Mouse (Mus musculus): ENCODE data around the gene Szrd1. TPM values are rescaled to one million over a fixed set of nuclear protein-coding genes. Genes with fewer than 3 reads are reported as not detected.

The Szrd1 gene
- polyA plus RNA-seq, 1 experiment from 2014 or later = 17.8 TPM

DNA sequence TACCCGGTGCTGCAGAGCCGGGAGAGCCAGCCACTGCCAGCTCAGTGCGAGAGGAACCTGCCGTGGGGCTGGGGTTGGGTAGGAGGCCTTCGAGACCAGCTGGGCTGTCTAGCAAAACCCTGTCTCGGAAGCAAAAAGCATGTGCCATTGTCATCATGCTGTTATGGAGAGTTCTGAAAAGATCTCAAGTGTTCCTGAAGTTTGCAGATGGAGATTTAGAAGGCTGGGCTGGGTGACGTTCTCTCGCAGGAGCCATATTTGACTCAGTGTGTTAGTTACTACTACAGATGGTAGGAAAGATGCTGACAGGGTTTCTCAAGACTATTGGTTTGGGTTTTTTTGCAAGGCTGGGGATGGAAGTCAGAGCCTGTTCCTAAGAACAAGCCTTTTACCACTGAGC lies 32.5 kb upstream of the Szrd1 start:
- WGBS = 87% methylated on average over 8 of the region's 8 CpGs
- H3K9me3 ChIP-seq (ENCODE audit: control insufficient read depth, low read length) = no peaks in the 10 kb centered on the region
- H3K4me3 ChIP-seq (replicated peaks; ENCODE audit: low read length) = no peak overlapping the region
- DNase-seq (ENCODE audit: low spot score) = no peak
- H3K36me3 ChIP-seq (replicated peaks; ENCODE audit: control insufficient read depth, insufficient read depth) = peaks cover 65% of the 10 kb centered on the region
- H3K9ac ChIP-seq = no peak overlapping the region
- H3K4me1 ChIP-seq (replicated peaks; ENCODE audit: control insufficient read depth, insufficient read depth, low read length) = no peaks in the 10 kb centered on the region
- no peaks in the 10 kb centered on the region for H3K27me3 ChIP-seq (ENCODE audit: control insufficient read depth, insufficient read depth, low read length)
- no peak overlapping the region for H3K27ac ChIP-seq
- no peak for ATAC-seq (ENCODE audit: low FRiP score)
- no peak overlapping the region for H3K4me2 ChIP-seq (replicated peaks)

DNA sequence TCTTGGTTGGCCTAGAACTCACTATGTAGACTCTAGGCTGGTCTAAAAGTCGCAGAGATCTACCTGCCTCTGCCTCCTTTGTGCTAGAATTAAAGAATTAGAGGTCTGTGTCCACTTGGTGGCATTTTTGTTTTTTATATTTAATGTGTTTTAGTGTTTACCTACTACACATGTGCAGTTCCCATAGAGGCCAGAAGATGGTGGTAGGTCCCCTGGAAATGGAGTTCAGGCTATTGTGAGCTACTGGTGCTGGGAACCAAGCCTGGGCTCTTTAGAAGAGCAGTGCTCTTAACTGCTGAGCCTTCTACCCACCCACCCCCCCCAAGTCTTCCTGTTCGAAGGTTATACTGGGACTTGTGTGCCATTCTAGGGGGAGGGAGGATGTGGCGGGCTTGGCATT lies 27.6 kb upstream of the Szrd1 start:
- Histone ChIP-seq H3K27ac (no peak overlapping the region), H3K4me3 (replicated peaks; ENCODE audit: low read length) (no peak overlapping the region), H3K9ac (no peak overlapping the region), H3K27me3 (ENCODE audit: control insufficient read depth, insufficient read depth, low read length) (no peaks in the 10 kb centered on the region), H3K4me2 (replicated peaks) (no peak overlapping the region), H3K36me3 (replicated peaks; ENCODE audit: control insufficient read depth, insufficient read depth) (peaks cover 35% of the 10 kb centered on the region), H3K9me3 (ENCODE audit: control insufficient read depth, low read length) (0 out of 2 replicates have a peak, but pooled peaks cover 6% of the 10 kb centered on the region), H3K4me1 (replicated peaks; ENCODE audit: control insufficient read depth, insufficient read depth, low read length) (no peaks in the 10 kb centered on the region)
- ATAC-seq (ENCODE audit: low FRiP score) (no peak), DNase-seq (ENCODE audit: low spot score) (no peak)
- WGBS = 92% methylated on average over 3 of the region's 3 CpGs

DNA sequence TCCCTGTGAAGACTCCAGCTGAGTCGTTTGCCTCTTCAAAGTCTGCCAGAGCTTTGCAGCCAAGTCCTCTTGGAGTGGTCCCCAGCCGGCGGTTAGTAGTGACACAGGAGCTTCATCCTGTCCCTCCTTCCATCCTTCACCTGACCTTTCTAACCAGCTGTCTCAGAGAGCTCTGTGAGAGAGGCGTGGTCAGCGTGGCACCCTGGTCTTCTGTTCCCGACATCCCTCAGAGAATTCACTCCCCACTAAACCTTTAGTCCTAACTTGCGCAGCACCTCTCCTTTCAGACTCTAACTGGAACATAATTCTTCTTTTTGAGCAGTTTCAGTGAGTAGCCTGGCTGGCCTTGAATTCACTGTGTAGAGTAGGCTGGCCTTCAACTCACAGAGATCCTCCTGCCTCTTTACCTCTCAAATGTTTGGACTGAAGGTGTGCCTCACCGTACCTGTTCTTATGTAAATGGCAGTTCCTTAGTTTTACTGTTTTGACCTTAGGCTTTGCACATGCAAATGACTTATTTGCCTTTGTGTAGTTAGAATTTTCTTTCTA lies 26.2 kb upstream of the Szrd1 start:
- H3K27ac ChIP-seq = no peak overlapping the region
- no peak overlapping the region for H3K4me3 ChIP-seq (replicated peaks; ENCODE audit: low read length)
- DNase-seq (ENCODE audit: low spot score) (no peak), ATAC-seq (ENCODE audit: low FRiP score) (no peak)
- no peaks in the 10 kb centered on the region for H3K4me1 ChIP-seq (replicated peaks; ENCODE audit: control insufficient read depth, insufficient read depth, low read length)
- WGBS = 87% methylated on average over 8 of the region's 8 CpGs
- H3K4me2 ChIP-seq (replicated peaks) = no peak overlapping the region
- peaks cover 21% of the 10 kb centered on the region for H3K36me3 ChIP-seq (replicated peaks; ENCODE audit: control insufficient read depth, insufficient read depth)
- no peaks in the 10 kb centered on the region for H3K27me3 ChIP-seq (ENCODE audit: control insufficient read depth, insufficient read depth, low read length)
- H3K9me3 ChIP-seq (ENCODE audit: control insufficient read depth, low read length) = 0 out of 2 replicates have a peak, but pooled peaks cover 6% of the 10 kb centered on the region
- H3K9ac ChIP-seq = no peak overlapping the region

DNA sequence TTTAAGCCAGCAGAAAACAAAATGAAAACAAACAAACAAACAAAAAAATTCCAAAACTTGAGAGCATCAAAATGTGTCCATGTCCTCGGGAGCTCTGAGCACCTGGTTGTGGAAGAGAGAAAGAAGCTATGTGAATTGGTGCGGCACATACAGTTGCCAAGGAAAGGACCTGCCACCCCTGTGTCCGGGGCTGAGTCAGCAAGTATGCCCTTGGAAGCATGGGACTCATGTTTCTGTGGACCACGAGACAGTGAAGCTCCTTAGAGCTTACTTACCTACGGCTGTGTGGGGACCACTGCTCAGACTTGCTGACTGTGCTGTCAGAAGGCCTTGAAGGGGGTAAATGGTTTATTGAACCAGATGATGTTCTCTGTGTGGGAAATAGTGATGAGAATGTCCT lies 24.2 kb upstream of the Szrd1 start:
- H3K4me2 ChIP-seq (replicated peaks) = no peak overlapping the region
- H3K9ac ChIP-seq = no peak overlapping the region
- DNase-seq (ENCODE audit: low spot score) (no peak), ATAC-seq (ENCODE audit: low FRiP score) (no peak)
- H3K4me3 ChIP-seq (replicated peaks; ENCODE audit: low read length) = no peak overlapping the region
- WGBS = 95% methylated on average over 5 of the region's 5 CpGs
- 0 out of 2 replicates have a peak, but pooled peaks cover 6% of the 10 kb centered on the region for H3K9me3 ChIP-seq (ENCODE audit: control insufficient read depth, low read length)
- no peaks in the 10 kb centered on the region for H3K4me1 ChIP-seq (replicated peaks; ENCODE audit: control insufficient read depth, insufficient read depth, low read length)
- no peak overlapping the region for H3K27ac ChIP-seq
- H3K36me3 ChIP-seq (replicated peaks; ENCODE audit: control insufficient read depth, insufficient read depth) = peaks cover 7% of the 10 kb centered on the region; the same call in 1 of the 2 replicates
- no peaks in the 10 kb centered on the region for H3K27me3 ChIP-seq (ENCODE audit: control insufficient read depth, insufficient read depth, low read length)

DNA sequence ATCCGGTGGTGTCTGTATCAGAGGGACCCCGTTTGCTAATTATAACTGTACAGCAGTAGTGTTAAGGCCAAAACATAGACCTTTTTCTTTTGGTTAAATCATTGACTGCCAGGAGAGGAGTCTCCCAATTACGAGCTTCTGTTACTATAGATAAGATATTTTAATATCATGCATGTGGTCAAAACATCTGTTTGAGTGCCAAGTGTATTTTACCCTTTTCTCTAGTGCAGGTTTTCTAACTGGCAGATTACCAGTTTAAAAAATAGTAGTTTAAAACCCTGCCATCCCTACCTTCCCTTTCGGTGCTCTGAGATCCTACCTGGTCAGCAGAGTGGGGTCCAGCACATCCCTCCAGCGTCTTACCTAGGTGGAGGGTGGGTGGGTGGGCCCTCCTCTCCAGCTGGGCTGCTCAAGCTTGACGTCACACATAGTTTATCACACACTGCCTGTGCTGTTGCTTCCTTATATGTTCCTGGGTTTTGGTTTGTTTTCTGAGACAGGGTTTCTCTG lies 22.2 kb upstream of the Szrd1 start:
- H3K27ac ChIP-seq = no peak overlapping the region
- DNase-seq (ENCODE audit: low spot score) (no peak), ATAC-seq (ENCODE audit: low FRiP score) (no peak)
- H3K9ac ChIP-seq = no peak overlapping the region
- no peaks in the 10 kb centered on the region for H3K27me3 ChIP-seq (ENCODE audit: control insufficient read depth, insufficient read depth, low read length)
- no peaks in the 10 kb centered on the region for H3K36me3 ChIP-seq (replicated peaks; ENCODE audit: control insufficient read depth, insufficient read depth)
- no peak overlapping the region for H3K4me2 ChIP-seq (replicated peaks)
- 0 out of 2 replicates have a peak, but pooled peaks cover 6% of the 10 kb centered on the region for H3K9me3 ChIP-seq (ENCODE audit: control insufficient read depth, low read length)
- WGBS = 90% methylated on average over 6 of the region's 6 CpGs
- H3K4me3 ChIP-seq (replicated peaks; ENCODE audit: low read length) = no peak overlapping the region
- H3K4me1 ChIP-seq (replicated peaks; ENCODE audit: control insufficient read depth, insufficient read depth, low read length) = no peaks in the 10 kb centered on the region

DNA sequence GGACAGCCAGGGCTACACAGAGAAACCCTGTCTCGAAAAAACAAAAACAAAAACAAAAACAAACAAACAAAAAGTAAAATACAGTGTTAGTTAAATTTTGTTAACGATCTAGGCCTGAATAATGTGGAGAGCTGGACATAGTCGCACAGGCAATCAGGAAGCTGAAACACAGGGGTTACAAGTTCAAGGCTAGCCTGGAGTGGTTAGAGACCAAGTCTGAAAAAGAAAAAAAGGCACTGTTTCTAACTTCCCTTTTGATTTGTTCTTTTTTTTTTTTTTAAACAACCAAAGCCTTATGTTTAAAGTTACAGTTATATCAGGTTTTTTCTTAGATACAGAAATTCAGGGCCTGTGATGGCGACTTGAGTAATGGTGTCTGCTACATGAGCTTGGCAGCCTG lies 20.6 kb upstream of the Szrd1 start:
- Histone ChIP-seq H3K4me1 (replicated peaks; ENCODE audit: control insufficient read depth, insufficient read depth, low read length) (no peaks in the 10 kb centered on the region), H3K27ac (no peak overlapping the region), H3K4me2 (replicated peaks) (no peak overlapping the region), H3K27me3 (ENCODE audit: control insufficient read depth, insufficient read depth, low read length) (no peaks in the 10 kb centered on the region), H3K9me3 (ENCODE audit: control insufficient read depth, low read length) (0 out of 2 replicates have a peak, but pooled peaks cover 6% of the 10 kb centered on the region), H3K36me3 (replicated peaks; ENCODE audit: control insufficient read depth, insufficient read depth) (no peaks in the 10 kb centered on the region), H3K9ac (no peak overlapping the region), H3K4me3 (replicated peaks; ENCODE audit: low read length) (no peak overlapping the region)
- ATAC-seq (ENCODE audit: low FRiP score) = no peak
- DNase-seq (ENCODE audit: low spot score) = no peak
- WGBS = 97% methylated on average over 4 of the region's 4 CpGs

DNA sequence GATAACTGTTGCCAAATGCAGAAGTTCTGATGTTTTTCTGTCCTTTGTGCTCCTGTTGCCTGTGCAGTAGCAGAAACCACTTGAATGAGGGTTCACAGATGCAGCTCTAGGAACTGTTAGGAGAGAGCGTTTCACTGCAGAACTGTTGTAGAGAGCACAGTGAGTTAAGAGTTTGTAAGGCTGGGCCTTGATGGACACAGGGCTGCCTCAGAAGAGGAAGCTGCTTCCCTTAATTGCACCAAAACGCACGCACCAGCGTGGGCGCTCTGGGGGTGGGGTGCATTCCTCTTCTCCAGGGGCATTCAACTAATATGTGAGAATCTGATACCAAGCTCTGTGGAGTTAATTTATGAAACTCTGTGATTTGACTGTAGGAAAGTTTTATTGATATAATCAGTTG lies 20.1 kb upstream of the Szrd1 start:
- Histone ChIP-seq H3K4me2 (replicated peaks) (no peak overlapping the region), H3K36me3 (replicated peaks; ENCODE audit: control insufficient read depth, insufficient read depth) (no peaks in the 10 kb centered on the region), H3K27ac (no peak overlapping the region), H3K27me3 (ENCODE audit: control insufficient read depth, insufficient read depth, low read length) (no peaks in the 10 kb centered on the region), H3K9me3 (ENCODE audit: control insufficient read depth, low read length) (0 out of 2 replicates have a peak, but pooled peaks cover 3% of the 10 kb centered on the region), H3K9ac (no peak overlapping the region), H3K4me3 (replicated peaks; ENCODE audit: low read length) (no peak overlapping the region), H3K4me1 (replicated peaks; ENCODE audit: control insufficient read depth, insufficient read depth, low read length) (no peaks in the 10 kb centered on the region)
- no peak for DNase-seq (ENCODE audit: low spot score)
- 80% methylated on average over 5 of the region's 5 CpGs for WGBS
- ATAC-seq (ENCODE audit: low FRiP score) = no peak

DNA sequence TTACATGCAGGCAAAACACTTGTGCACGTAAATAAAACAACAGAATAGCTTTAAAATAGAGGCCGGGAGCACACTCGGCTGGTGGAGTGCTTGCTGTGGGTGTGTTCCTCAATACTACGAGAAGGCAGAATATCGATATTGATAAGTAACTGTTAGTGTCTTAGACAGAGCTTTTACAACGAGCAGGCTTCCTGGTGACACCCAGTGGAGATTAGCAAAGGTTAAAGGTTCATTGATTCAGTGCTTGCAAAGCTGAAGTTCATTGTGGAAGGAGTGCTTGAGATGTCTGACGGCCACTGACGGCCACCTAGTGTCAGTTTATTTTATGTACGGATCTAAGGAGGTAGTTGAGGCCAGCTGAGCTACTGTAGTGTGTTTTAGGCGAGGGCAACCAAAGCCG lies 19.5 kb upstream of the Szrd1 start:
- H3K4me2 ChIP-seq (replicated peaks) = no peak overlapping the region
- no peaks in the 10 kb centered on the region for H3K9me3 ChIP-seq (ENCODE audit: control insufficient read depth, low read length)
- 63% methylated on average over 11 of the region's 11 CpGs for WGBS
- ATAC-seq (ENCODE audit: low FRiP score) (no peak), DNase-seq (ENCODE audit: low spot score) (no peak)
- H3K27me3 ChIP-seq (ENCODE audit: control insufficient read depth, insufficient read depth, low read length) = no peaks in the 10 kb centered on the region
- no peak overlapping the region for H3K4me3 ChIP-seq (replicated peaks; ENCODE audit: low read length)
- H3K9ac ChIP-seq = no peak overlapping the region
- no peaks in the 10 kb centered on the region for H3K4me1 ChIP-seq (replicated peaks; ENCODE audit: control insufficient read depth, insufficient read depth, low read length)
- no peak overlapping the region for H3K27ac ChIP-seq
- no peaks in the 10 kb centered on the region for H3K36me3 ChIP-seq (replicated peaks; ENCODE audit: control insufficient read depth, insufficient read depth)

DNA sequence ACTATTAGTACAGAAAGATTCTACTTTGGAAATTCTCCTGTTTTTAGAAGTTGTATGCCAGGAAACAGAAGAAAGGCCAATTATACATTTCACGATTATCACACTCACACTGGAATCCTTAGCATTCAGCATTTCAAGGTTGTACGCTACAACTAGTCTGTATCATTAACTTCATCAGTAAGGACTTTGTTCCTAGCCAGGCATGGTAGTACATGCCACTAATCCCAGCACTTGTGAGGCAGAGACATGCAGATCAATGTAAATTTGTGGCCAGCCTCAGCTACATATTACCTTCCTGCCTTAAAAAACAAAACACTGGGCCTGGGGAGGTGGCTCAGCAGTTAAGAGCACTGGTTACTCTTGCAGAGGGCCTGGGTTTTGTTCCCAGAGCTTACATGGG lies 19.0 kb upstream of the Szrd1 start:
- ATAC-seq (ENCODE audit: low FRiP score) (no peak), DNase-seq (ENCODE audit: low spot score) (no peak)
- Histone ChIP-seq H3K27ac (no peak overlapping the region), H3K27me3 (ENCODE audit: control insufficient read depth, insufficient read depth, low read length) (no peaks in the 10 kb centered on the region), H3K36me3 (replicated peaks; ENCODE audit: control insufficient read depth, insufficient read depth) (no peaks in the 10 kb centered on the region), H3K9me3 (ENCODE audit: control insufficient read depth, low read length) (no peaks in the 10 kb centered on the region), H3K4me3 (replicated peaks; ENCODE audit: low read length) (no peak overlapping the region), H3K9ac (no peak overlapping the region), H3K4me1 (replicated peaks; ENCODE audit: control insufficient read depth, insufficient read depth, low read length) (no peaks in the 10 kb centered on the region), H3K4me2 (replicated peaks) (no peak overlapping the region)
- 92% methylated on average over 2 of the region's 2 CpGs for WGBS

DNA sequence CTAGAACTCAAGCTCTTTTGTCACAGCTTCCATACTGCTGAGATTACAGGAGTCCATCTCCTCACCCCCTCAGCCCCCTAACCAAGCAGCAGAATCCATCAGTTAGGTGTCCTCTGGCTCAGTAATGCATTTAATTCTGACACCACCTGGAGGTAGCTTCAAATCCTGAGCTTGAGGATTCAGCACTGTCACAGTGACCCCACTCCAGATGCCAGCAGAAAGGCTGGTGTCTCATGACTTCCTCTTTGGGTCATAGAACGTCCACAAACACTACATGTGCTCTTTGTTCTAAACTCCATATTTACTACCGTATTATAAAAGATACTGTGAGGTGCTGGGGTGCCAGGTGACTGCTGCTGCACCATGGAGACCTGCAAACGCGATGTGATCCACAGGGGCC lies 17.9 kb upstream of the Szrd1 start:
- H3K27ac ChIP-seq = no peak overlapping the region
- H3K9me3 ChIP-seq (ENCODE audit: control insufficient read depth, low read length) = no peaks in the 10 kb centered on the region
- WGBS = 84% methylated on average over 4 of the region's 4 CpGs
- ATAC-seq (ENCODE audit: low FRiP score) = no peak
- H3K4me3 ChIP-seq (replicated peaks; ENCODE audit: low read length) = no peak overlapping the region
- H3K4me1 ChIP-seq (replicated peaks; ENCODE audit: control insufficient read depth, insufficient read depth, low read length) = no peaks in the 10 kb centered on the region
- no peak overlapping the region for H3K9ac ChIP-seq
- H3K4me2 ChIP-seq (replicated peaks) = no peak overlapping the region
- H3K27me3 ChIP-seq (ENCODE audit: control insufficient read depth, insufficient read depth, low read length) = no peaks in the 10 kb centered on the region
- H3K36me3 ChIP-seq (replicated peaks; ENCODE audit: control insufficient read depth, insufficient read depth) = no peaks in the 10 kb centered on the region
- no peak for DNase-seq (ENCODE audit: low spot score)

All from hindbrain, embryonic 14.5 days (tissue).